Mouse (Mus musculus) G1E (cell line): Measurements from ENCODE around the gene Tmem132b.

Experiments used
- CTCF ChIP-seq: IDR thresholded peaks from 2 replicates; pipeline ENCODE4 v1.5.1; 2012; ENCODE audit warnings: low read depth, low read length, inconsistent platforms, mixed read lengths
- GATA1 ChIP-seq: IDR thresholded peaks from 2 replicates; pipeline ENCODE4 v1.6.1; 2012; ENCODE audit warnings: borderline replicate concordance, low read length, inconsistent platforms, mixed read lengths
- TAL1 ChIP-seq: conservative IDR thresholded peaks from 2 replicates; pipeline ENCODE4 v1.6.1; 2012; ENCODE audit warnings: low read depth, low read length, inconsistent platforms, mixed read lengths

DNA sequence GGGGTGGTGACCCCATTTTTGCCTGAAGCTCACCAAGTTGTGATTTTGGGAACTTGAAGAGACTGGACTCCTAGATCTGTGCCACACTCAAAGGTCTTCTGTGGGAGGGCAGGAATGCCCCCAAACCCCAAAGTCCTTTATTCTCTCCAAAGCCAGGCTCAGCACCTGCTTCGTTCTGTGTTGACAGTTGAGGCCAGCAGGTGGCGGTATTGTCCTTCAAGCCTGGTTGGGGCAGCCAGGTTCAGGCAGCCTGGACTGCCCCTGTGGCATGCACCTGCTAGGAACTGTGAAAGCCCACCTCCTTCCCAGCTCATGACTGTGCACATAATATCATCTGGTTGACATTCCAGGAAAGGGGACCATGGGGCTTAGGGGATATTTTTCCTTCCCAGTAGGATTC, 82.8 kb downstream of the Tmem132b start:
- TF ChIP-seq CTCF = no peak
- TF ChIP-seq GATA1 = no peak
- no peak for TF ChIP-seq TAL1
